Mouse (Mus musculus): Measurements from ENCODE around the gene Gm42906.

- TF ChIP-seq CTCF (IDR thresholded peaks at IDR 0.05; ENCODE audit: control insufficient read depth, insufficient read depth, insufficient read length), result no peak
- TF ChIP-seq USF1 (IDR thresholded peaks at IDR 0.05; ENCODE audit: low read depth), result no peak
These were observed 152.0 kb downstream of the Gm42906 start for GRCm38 (mm10) chr5:151275986-151276385.

Measured in C2C12 (cell line).